Mouse (Mus musculus): ENCODE measurements around the gene Mpnd.

Gene Mpnd

DNA sequence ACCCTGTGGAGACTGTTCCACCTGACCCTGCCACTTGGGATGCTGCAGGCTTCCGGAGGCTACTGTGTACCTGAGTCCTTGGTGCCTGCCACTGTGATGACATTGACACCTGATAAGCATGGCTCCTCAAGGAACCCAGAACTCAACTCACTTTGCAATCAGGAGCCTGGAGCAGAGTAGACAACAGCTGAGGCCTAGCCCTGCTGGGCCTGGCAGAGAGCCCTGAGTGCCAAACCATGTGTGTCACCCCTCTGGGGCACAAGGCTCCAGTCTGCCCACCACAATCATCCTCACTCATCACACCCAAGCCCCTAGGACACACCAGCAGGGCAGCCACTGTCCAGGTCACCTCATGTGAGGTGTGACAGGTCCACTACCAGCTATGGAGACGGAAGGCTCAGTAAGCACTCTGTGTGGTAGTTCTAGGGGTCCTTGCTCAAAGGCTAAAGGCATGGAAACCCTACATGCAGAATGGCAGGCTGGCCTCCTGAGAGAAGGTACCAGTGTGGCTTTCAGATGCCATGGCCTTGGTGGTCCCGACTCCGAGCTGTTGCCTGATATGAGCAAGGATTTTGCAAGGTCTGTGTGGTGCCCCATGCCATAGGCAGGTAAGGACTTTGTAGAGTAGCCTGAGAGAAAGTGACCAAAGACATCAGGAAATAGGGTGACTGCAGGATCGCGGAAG is 15.0 kb downstream of the Mpnd start:
- peak; percentile 47 for DNase-seq

- DNase-seq, result peak; percentile 76
Measured at GRCm38 (mm10) chr17:56021161-56021910, 15.8 kb downstream of the Mpnd start.

GRCm38 (mm10) chr17:56022131-56022988 is 16.8 kb downstream of the Mpnd start:
- DNase-seq, result peak; percentile 28

DNA sequence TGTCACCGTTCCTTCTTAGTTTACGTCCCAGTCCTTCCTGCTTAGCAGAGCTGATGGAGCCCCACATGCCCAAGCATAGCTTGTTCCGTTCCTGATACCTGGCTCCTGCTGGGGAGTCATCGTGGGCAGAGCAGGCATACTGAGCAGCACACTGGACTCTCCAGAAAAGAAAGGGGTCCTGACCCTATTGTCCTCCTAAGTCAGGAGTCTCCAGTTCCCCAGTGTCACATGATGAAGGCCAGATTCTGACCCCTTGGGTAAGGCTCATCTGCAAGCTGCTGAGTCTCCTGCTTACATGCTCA is 17.4 kb downstream of the Mpnd start:
- DNase-seq, result no peak

GRCm38 (mm10) chr17:56023386-56023785 is 17.9 kb downstream of the Mpnd start:
- peak; percentile 44 for DNase-seq

DNA sequence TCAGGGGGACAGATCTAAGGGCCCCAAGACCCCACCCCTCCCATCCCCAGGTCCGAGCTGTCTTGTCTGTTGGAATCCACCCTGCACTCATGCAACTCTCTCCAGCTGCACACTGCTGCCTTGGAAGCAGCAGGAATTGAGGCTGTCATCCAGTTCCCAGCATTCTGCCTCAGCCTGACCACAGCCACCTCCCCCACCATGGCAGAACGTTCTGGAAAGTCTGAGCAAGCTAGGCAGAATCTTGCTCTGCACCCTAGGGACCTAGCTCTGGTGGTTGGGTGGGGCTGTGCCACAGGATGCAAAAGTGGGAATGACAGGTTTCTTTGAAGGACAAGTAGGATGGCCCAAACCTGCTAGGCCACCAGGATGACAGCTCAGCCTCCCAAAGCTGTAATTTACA is 19.0 kb downstream of the Mpnd start:
- DNase-seq, result no peak

DNA sequence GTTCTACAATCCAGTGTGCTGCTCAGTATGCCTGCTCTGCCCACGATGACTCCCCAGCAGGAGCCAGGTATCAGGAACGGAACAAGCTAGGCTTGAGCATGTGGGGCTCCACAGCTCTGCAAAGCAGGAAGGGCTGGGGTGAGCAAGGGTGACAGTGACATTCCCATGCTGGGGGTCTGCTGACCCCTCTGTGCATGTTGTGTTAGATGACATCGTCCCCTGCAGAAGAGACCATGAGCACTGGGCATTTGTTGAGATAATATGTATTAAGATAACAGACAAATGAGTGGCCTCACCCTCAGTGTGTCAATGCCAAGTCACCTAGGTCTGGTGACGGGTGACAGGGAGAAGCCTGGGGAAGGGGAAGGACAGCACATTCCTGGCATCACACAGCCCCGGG is 19.4 kb downstream of the Mpnd start:
- peak; percentile 9 for DNase-seq

DNA sequence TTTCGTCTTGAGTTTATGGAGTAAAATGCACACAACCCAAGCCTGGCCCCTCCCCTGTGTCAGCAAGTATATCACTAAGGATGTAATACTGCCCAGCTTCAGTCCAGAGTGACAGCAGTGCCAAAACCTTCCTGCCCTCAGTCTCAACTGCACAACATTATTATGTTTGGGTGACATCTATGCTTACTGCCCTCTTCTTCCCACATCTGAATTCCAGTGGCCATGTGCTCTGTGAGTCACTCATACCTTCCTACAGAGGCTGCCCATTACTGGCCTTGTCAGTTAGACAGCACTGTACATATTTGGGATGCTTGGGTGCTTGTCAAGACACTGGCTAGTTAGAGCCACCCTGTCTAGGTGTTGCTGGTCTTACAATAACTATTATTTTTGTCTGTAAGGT is 20.8 kb downstream of the Mpnd start:
- DNase-seq, result no peak

GRCm38 (mm10) chr17:56026881-56027280 is 21.4 kb downstream of the Mpnd start:
- no peak for DNase-seq

DNA sequence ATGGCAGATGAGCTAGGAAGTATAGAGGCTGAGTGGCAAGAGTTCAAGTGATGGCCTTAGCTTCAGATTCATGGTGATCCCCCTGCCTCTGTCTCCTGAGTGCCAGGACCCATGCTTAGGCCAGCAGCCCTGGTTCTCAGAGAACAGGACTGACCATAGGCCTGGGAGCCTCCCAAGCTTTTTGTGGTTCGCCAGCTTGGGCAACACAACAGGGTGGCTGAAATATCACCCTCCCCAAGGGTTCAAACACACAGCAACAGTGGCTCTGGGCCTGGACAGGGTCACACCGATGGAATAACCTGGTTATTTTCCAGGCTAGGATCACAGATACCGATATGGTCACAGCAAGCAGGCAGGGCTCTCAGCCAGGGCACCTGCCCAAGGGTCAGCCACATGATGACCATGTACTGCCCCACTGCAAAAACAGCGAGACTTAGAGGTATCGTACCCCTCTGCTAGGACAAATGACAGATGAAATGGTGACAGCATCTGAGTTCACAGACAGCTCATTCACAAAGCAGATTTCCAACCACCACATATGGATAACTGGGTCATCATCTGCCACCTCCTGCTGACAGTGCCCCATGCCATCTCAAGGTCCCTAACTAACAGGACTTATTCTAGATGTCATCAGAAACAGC is 22.4 kb downstream of the Mpnd start:
- DNase-seq, result no peak

GRCm38 (mm10) chr17:56030238-56030870 is 24.8 kb downstream of the Mpnd start:
- peak; percentile 14 for DNase-seq

DNA sequence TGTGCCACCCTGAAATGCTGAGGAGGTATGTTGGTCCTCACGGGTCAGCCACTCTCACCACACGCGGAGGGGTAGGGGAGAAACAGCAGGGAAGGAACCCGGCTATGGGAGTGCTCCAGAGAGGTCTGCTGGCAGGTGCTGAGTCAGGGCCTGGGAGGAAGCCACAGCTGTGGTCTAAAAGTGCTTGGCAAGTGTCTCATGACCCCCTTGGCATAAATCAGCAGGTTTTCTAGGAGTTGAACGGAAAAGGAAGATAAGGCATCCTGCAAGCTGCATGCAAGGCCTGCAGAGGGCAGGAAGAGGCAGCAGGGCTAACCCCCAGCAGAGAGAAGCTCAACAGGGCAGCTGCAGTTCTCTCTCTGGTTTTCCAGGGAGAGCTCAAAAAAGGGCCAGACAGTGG is 25.4 kb downstream of the Mpnd start:
- peak; percentile 54 for DNase-seq

DNA sequence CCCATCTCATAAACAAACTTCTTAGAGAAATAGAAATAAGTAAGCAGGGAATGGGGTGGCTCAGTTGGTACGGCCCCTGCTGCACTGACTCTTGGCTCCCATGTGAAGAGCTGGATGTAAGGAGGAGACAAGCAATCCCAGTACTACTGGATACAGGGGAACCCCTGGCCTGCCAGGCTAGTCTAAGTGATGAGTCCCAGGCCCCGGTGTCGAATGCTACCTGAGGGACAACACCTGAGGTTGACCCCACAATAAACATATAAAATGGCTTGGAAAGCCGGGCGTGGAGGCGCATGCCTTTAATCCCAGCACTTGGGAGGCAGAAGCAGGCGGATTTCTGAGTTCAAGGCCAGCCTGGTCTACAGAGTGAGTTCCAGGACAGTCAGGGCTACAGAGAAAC is 25.9 kb downstream of the Mpnd start:
- DNase-seq, result peak; percentile 27

DNA sequence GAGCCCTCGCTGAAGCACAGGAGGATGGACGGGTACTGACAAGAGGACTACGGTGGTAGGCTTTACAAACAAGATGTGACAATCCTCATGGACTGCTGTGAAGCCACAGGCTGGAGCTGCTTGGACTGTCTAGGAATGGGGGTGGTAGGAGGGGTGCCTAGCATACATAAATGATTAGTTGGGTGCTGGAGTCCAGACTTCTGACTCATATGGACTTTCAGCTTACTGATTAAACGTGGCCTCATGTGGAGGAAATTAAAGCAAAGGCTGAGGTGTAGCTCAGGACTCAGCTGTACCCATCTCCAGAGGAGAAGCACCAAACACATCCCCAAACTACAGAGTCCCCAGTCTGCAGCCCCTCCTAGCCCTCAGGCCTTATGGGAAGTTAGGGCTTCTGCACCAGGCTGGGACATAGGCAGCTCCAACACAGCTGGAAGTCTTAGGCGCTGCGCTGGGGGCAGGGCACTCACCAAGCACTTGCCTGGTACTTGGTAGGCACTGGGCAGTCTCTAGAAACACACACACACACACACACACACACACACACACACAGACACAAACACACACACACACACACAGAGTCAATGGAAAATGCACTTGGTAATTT is 26.7 kb downstream of the Mpnd start:
- DNase-seq, result peak; percentile 32

DNA sequence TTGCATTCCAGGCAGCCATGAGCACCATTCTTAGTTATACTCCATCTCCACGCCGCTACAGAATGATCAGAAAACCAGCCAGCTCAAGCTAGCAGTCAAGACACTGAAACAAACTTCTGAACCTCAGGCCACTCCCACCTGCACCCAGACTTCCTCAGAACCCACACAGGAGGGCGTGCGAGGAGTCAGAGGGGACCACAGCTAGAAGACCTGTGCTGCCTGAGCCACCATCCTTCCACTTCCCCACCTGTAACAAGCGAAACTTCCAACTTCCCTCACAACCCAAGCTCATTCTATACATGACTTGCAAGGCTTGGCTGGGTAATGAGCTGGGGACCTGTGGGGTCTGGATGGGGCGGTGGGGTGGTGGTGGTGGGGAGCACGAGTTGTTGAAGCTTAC is 27.3 kb downstream of the Mpnd start:
- peak; percentile 69 for DNase-seq

GRCm38 (mm10) chr17:56034040-56034725 is 28.7 kb downstream of the Mpnd start:
- DNase-seq, result no peak

DNA sequence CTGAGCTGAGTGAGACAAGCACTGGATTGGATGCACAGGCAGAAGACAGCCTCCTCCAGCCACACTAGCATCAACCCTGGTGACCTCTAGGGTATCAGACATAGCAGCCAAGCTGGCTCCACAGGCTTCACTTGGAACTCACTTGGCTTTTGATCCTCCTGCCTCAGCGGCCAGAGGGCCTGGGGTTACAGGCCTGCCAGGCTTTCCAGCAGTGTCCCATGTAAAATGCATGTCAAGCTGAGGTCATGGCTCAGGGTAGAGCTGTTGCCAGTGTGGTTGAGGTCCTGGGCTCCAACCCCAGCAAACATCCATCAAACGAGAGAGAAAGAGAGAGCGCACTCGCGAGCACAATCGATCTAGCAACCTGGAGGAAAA is 29.2 kb downstream of the Mpnd start:
- no peak for DNase-seq

DNA sequence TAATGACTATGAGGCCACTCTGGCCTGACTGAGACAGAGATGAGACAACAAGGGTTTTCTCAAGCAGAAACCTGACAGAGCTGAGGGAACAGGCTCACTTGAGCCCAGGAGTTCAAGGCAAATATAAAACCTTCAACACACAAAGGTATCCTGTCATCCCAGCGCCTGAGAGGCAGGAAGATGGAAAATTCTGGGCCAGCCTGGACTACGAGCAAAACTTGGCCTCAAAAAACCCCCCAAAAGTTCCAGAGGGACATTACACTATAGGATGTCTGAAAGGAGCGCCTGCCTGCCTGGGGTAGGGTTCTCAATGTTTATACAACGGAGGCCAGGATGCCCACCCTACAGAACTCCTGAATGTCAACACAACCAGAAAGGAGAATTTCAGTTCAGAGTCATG is 29.7 kb downstream of the Mpnd start:
- DNase-seq, result no peak

DNA sequence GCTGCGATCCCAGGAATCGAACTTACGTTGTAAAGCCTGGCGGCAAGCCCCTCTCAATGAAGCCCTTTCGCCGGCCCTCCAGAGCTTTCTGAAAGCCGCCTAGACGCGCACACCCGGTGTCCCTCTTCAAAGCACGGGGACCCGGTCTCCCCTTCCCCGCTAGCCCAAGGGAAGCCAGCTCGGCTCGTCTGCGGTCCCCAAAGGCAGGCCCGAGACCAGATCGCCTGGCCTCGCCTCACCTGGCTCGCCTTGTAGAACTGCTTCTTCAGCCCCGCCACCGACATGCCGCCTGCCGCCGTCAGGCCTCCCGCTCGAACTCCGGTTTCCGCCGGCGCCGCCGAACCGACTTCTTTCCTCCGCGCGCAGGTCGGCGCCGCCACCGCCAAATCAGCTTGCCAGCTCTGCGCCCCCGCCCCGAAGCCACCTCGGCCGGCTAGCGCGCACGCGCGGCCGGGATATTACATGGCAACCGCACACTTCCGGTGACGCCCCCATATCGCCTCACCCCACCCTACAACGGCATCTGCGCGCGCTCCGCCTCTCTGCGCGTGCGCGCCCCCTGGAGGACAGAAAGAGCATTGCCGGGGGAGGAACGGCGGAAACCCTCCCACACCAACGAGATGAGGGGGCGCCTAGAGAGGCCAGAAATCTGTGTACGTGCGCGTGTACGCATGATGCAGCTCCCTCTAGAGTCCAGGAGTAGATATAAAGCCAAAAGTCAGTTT is 30.8 kb downstream of the Mpnd start, which contains the start of gene Sh3gl1:
Gene Sh3gl1 (minus strand): TSS at position 460 of the 725 bp plus-strand sequence.
- DNase-seq, result peak; percentile 99

- peak; percentile 44 for DNase-seq
Measured at GRCm38 (mm10) chr17:56036901-56037287, 31.4 kb downstream of the Mpnd start.

Measured in thymus, postnatal 4 days (tissue).